Mouse (Mus musculus): ENCODE data around the gene Zeb2.

GRCm38 (mm10) chr2:45153315-45153714 is 36.1 kb upstream of the Zeb2 start:
- TF ChIP-seq CTCF (conservative IDR thresholded peaks at IDR 0.05; ENCODE audit: insufficient read depth, insufficient read length, low read depth, low read length) (no peak), POLR2A (IDR thresholded peaks at IDR 0.05; ENCODE audit: low read depth, low read length) (no peak)
